Mouse (Mus musculus) spleen, adult 2 months (tissue): ENCODE results near the gene Spag9. TPM values are rescaled to one million over a fixed set of nuclear protein-coding genes. Genes with fewer than 3 reads are reported as not detected.

Experiments
- DNase-seq, 2 experiments: peaks; one replicate each; pipeline versions ENCODE4 v3.0.0 to v3.0.0-alpha.2; 2012 to 2021; ENCODE audit warnings: low spot score in 2 of 2, low read depth in 1 of 2
- H3K27ac ChIP-seq: fragments of 200-500 bp; 2 replicates; pipeline ENCODE4 v1.5.1; 2012; ENCODE audit warnings: low read length, inconsistent platforms; ENCODE audit not compliant: insufficient read depth
- H3K27me3 ChIP-seq: fragments of 200-500 bp; 2 replicates; pipeline ENCODE4 v1.6.1; 2012; ENCODE audit warnings: mild to moderate bottlenecking, moderate library complexity, low read length, inconsistent platforms; ENCODE audit not compliant: control insufficient read depth, insufficient read depth
- H3K36me3 ChIP-seq: fragments of 200-500 bp; 2 replicates; pipeline ENCODE4 v1.6.1; 2012; ENCODE audit warnings: mild to moderate bottlenecking, low read length, inconsistent platforms; ENCODE audit not compliant: control insufficient read depth, insufficient read depth
- H3K4me1 ChIP-seq: fragments of 200-500 bp; 2 replicates; pipeline ENCODE4 v1.6.1; 2011; ENCODE audit warnings: inconsistent platforms; ENCODE audit not compliant: control insufficient read depth, insufficient read depth, insufficient read length
- H3K4me3 ChIP-seq: fragments of 200-500 bp; 2 replicates; pipeline ENCODE4 v1.5.1; 2011; ENCODE audit warnings: mild to moderate bottlenecking, inconsistent platforms; ENCODE audit not compliant: insufficient read depth, insufficient read length; ENCODE audit errors: extremely low read depth
- CTCF ChIP-seq: fragments of 200-500 bp; IDR thresholded peaks from 2 replicates; pipeline ENCODE4 v1.5.1; 2011; ENCODE audit warnings: mild to moderate bottlenecking, inconsistent platforms; ENCODE audit not compliant: insufficient read depth, insufficient read length, insufficient replicate concordance; ENCODE audit errors: extremely low read depth
- POLR2A ChIP-seq: fragments of 200-500 bp; IDR thresholded peaks from 2 replicates; pipeline ENCODE4 v1.6.1; 2011; ENCODE audit warnings: low read depth, low read length, inconsistent platforms
- WGBS: fragments of 180-500 bp; shearing (Covaris S2); methylation state at CpG from one replicate; pipeline ENCODE4 v1.1.7; 2018; 5-methylcytosine and 5-hydroxymethylcytosine counted together
- polyA plus RNA-seq: library from polyadenylated mRNA; depleted of rRNA; stranded (reverse); fragments of >200 nt; gene quantifications from 2 replicates; pipeline ENCODE4 v1.2.3, GENCODE M21; 2012; rRNA removed

Spag9 gene
- polyA plus RNA-seq, result 14.8 and 27.5 TPM in 2 replicates

GRCm38 (mm10) chr11:93995720-93996305, at the start of gene Spag9:
Gene Spag9, plus strand, starts transcription at chr11:93996091.
- H3K36me3 ChIP-seq, result no peaks in the 10 kb centered on the region
- no peaks in the 10 kb centered on the region for H3K27me3 ChIP-seq
- under 1% methylated on average over 50 of the region's 70 CpGs for WGBS
- H3K4me1 ChIP-seq, result peaks cover 10% of the 10 kb centered on the region
- TF ChIP-seq CTCF (no peak), POLR2A (peak; percentile 90)
- H3K4me3 ChIP-seq, result peak within 1 kb of the TSS; percentile 78
- peak; percentile 87 to 92 for DNase-seq
- peak within 1 kb of the TSS; percentile 99 for H3K27ac ChIP-seq

DNA sequence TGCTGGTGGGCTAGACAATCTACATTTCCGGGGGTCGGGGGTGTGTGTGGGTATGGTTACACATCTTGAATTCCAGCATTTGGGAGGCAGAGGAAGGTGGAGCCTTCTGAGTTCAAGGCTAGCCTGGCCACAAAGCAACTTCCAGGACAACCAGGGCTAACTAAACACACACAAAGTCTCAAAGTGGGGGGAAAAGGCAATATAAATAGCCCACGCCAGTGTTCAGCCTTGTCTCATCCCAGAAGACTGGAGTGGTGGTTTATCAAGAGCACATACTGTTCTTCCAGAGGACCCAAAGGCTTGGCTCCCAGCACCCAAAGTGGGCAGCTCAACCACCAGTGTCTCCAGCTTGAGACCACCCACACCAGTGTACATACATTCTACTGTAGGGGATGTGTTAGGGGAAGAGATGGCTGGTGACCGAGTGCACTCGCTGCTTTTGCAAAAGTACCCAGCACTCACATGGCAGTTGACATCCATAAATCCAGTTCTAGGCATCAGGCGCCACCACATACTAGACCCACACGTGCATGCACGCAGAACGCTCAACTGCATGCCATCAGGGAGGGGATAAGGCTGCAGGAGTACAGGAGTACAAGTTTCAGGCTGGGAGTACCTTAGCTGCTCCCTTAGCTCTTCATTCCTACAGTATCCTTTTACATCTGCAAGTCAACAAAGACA, 46.9 kb upstream of the Spag9 start:
- DNase-seq, result no peak
- Histone ChIP-seq H3K4me1 (no peaks in the 10 kb centered on the region; the same call in 1 of the 2 replicates), H3K27me3 (no peaks in the 10 kb centered on the region), H3K4me3 (no peak overlapping the region), H3K36me3 (peaks cover 15% of the 10 kb centered on the region), H3K27ac (no peak overlapping the region)
- WGBS, result 89% methylated on average over 9 of the region's 9 CpGs
- no peak for TF ChIP-seq CTCF
- no peak for TF ChIP-seq POLR2A

DNA sequence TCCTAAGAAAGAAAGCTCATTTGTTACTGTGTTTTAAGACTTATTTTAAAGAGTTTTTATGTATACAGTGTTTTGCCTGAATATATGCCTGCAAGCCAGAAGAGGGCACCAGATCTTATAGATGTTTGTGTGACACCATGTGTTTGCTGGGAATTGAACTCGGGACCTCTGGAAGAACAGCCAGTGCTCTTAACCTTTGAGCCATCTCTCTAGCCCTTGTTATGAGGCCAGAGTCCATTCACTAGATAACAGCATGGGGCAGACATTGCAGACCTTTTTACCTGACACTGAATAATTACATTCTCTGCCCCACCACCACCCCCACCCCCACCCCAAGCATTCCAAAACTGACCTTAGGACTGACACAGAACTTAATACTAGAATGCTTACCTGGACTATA, 45.8 kb upstream of the Spag9 start:
- peaks cover 13% of the 10 kb centered on the region for H3K36me3 ChIP-seq
- H3K27me3 ChIP-seq, result no peaks in the 10 kb centered on the region
- no peak overlapping the region for H3K27ac ChIP-seq
- H3K4me3 ChIP-seq, result no peak overlapping the region
- TF ChIP-seq POLR2A, result no peak
- no peak for TF ChIP-seq CTCF
- peaks cover 6% of the 10 kb centered on the region; the same call in 1 of the 2 replicates for H3K4me1 ChIP-seq
- 95% methylated on average over 1 of the region's 1 CpGs for WGBS
- no peak for DNase-seq

GRCm38 (mm10) chr11:93952376-93952775, 43.5 kb upstream of the Spag9 start:
- TF ChIP-seq CTCF, result no peak
- TF ChIP-seq POLR2A, result no peak
- H3K36me3 ChIP-seq, result peaks cover 11% of the 10 kb centered on the region
- peaks cover 13% of the 10 kb centered on the region; the same call in 1 of the 2 replicates for H3K4me1 ChIP-seq
- 87% methylated on average over 5 of the region's 5 CpGs for WGBS
- H3K4me3 ChIP-seq, result no peak overlapping the region
- no peak overlapping the region for H3K27ac ChIP-seq
- no peak for DNase-seq
- no peaks in the 10 kb centered on the region for H3K27me3 ChIP-seq

DNA sequence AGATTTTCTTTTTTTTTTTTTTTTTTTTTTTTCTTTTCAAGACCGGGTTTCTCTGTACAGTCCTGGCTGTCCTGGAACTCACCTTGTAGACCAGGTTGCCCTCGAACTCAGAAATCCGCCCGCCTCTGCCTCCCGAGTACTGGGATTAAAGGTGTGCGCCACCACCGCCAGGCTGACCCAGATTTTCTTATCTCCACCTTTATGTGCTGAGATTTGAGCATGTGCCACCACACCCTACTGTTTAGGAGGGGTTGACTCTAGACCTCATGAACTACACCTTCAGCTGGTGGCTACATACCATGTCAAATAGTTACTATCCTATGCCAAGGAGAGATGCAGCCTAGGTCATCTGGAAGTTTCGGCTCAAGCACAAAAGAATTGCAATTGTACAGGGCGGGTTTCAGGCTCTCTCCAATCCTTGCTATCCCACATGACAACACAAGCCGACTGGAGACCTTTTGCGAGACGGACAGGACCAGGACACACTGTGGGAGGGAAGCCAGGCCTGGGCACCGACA, 41.1 kb upstream of the Spag9 start:
- peak overlapping the region; percentile 93 for H3K4me3 ChIP-seq
- H3K27ac ChIP-seq, result peak overlapping the region; percentile 94; the same call in 1 of the 2 replicates
- TF ChIP-seq POLR2A, result no peak
- TF ChIP-seq CTCF, result no peak
- H3K4me1 ChIP-seq, result peaks cover 13% of the 10 kb centered on the region; the same call in 1 of the 2 replicates
- H3K36me3 ChIP-seq, result peaks cover 13% of the 10 kb centered on the region
- no peak for DNase-seq
- H3K27me3 ChIP-seq, result no peaks in the 10 kb centered on the region
- 40% methylated on average over 13 of the region's 13 CpGs for WGBS

DNA sequence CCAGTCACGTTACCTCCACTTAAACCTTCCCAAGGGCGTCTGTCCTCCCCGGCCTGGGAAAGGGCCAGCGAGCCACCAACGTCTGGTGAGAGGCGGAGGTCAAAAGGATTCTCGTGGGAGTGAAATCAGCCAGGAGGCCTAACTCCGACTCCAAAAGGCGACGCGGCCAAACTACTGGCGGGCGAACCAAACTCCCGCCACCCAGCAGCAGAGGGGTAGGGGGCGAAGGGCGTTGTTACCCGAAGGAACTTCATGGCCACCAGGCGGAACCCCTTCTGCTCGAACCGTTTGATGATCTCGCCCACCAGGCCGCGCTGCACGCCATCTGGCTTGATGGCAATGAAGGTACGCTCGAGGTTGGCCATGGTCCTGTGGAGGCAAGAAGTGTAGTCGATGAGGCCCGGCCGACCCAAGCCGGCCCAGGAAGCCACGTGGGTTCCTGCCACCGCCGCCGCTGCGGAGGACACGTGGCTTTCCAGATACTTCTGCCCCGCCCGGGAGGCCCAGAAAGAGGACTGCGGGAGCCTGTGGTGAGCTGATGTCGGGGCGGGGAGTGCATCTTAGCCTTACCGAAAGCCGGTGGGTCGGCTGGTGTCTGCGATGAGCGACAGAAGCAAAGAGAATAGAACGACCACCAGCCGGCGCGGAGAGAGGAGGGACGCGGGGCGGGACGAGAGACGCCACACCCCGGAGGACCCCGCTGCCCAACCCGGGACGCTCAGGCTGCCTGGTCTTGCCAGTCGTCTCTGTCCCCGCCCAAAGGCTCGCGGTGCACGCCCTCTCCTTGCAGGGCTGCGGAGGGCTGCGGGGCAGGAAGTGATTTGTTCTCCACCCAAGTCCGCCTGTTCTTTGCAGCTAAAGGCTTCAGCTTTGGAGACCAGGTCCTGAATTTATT, 40.4 kb upstream of the Spag9 start:
- Histone ChIP-seq H3K27me3 (no peaks in the 10 kb centered on the region), H3K4me1 (peaks cover 13% of the 10 kb centered on the region; the same call in 1 of the 2 replicates), H3K36me3 (peaks cover 14% of the 10 kb centered on the region), H3K4me3 (peak overlapping the region; percentile 93), H3K27ac (peak overlapping the region; percentile 94)
- TF ChIP-seq POLR2A (peak; percentile 3; the same call in 1 of the 2 replicates), CTCF (no peak)
- under 1% methylated on average over 67 of the region's 67 CpGs for WGBS
- DNase-seq, result peak; percentile 80 to 95
